Mouse (Mus musculus): Measurements from ENCODE around the gene Bpgm. TPM values are rescaled to one million over a fixed set of nuclear protein-coding genes. Genes with fewer than 3 reads are reported as not detected.

Bpgm gene
- polyA plus RNA-seq, 1 experiment: 1.1 TPM

DNA sequence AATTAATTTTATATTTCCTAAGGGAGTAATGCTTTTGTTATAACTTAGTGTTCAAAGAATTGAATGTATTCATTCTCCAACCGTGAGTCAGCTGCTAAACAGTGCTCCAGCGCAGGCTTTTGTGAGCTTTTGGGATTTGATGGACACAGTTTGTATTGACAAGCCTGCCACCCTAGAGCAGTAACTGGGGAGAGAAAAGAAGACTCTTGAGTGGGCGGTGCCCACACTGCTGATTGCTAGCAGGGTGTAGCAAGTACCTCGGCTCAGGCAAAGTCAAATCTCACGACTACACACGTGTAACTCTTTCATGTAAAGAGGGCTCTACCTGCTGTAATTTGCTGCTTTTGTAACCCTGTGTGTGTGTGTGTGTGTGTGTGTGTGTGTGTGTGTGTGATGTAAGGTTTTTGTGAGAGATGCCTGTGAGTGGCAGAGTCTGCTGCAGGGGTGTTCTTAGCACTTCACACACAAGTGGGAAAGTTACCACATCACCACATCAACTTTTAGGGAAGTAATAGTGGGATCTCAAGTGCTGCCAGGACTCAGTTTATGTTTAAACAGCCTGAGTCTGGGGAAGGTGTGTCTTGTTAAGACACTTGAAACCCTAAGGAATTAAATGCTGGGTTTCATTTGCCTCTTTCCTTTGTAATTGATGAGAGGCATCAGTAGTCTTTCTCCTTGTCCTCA, 2.8 kb downstream of the Bpgm start:
- no peak for TF ChIP-seq GATA1 (IDR thresholded peaks at IDR 0.05; ENCODE audit: low read length)

DNA sequence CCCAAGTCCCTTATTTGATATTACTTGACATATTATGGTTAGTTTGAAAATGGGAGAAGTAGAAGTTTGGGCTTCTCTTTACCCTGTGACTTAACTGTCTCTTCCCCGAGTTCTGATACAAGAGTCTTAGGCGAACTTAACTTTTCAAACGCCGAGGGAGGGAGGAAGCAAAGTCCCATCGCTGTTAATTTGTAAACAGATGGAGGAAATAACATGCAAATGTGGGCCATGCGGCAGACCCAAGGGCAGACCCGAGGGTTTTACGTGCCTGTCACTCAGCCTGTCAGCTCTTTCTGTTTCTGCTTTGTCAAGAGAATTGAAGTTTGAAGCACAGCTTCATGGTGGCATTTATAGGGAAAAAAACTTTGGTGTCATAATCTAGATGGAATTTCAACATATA, 3.5 kb downstream of the Bpgm start:
- no peak for TF ChIP-seq GATA1 (IDR thresholded peaks at IDR 0.05; ENCODE audit: low read length)

DNA sequence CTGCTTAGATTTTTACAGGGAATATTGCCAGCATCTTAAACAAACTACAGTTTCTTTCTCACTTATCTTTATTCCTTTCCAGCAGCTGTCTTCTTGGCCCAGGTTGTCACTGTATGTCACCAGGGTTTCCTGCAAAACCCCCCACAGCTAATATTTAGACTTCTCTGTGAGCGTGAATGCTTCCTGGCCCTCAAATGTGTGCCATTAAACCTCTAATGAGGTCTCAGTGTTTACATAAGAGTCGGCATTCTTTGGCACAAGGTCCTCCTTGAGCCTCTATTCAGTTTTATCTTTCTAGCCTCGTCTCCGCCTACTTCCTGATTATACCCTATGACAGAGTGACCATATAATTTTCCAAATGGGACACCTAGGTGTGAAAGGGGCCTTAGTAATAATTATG, 4.7 kb downstream of the Bpgm start:
- TF ChIP-seq GATA1 (IDR thresholded peaks at IDR 0.05; ENCODE audit: low read length): no peak

DNA sequence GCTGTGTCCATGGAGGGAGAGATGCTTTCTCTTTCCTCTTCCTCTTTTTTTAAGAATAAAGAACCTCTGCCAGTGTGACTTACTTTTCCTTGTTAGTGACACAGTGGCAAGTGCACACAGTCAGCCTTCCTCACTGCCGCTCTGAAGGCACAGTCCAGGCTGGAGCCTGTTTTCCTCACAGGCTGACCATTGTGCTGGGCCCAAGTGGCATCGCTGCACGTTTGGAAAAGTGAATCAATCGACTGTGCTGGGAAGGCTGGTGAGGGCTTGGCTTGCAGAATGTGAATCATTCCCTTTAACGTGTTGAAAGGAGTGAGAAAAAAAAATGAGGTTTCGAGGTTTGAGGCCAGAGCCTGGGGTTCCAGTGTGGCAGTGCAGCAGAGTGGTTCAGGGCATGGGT, 5.3 kb downstream of the Bpgm start:
- no peak for TF ChIP-seq GATA1 (IDR thresholded peaks at IDR 0.05; ENCODE audit: low read length)

DNA sequence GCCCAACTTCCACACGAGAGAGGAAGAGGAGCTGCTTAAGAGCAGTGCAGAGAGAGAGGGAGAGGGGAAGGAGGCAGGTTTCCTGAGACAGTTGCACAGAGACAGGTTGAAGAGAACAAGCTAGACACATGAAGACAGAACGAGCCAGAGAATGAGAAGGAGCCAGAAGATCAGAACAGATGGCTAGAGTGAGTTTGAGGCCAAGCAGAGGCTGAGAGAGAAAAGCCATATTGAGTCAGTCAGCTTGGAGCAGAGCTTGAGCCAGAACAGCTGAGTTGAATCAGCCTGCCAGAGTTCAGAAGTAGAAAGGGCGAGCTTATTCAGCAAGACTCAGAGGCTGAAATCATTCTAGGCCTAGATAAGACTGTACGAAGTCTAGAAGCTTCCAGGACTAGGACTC, 6.8 kb downstream of the Bpgm start:
- no peak for TF ChIP-seq GATA1 (IDR thresholded peaks at IDR 0.05; ENCODE audit: low read length)

DNA sequence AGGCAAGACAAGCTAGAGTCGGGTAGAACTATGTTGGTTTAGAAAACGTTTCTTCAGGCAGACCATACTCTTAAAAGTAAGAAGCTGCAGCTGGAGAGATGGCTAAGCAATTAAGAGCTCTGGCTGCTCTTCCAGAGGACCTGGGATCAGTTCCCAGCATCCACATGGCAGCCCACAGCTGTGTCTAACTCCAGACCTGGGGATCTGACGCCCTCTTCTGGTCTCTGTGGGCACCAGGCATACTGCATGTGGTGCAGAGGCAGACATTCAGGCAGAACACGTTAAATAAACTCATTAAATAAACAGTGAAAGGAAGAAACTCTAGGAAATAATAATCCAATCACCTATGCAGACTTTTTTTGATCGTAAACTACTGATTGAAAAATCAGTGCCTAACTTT, 7.4 kb downstream of the Bpgm start:
- no peak for TF ChIP-seq GATA1 (IDR thresholded peaks at IDR 0.05; ENCODE audit: low read length)

DNA sequence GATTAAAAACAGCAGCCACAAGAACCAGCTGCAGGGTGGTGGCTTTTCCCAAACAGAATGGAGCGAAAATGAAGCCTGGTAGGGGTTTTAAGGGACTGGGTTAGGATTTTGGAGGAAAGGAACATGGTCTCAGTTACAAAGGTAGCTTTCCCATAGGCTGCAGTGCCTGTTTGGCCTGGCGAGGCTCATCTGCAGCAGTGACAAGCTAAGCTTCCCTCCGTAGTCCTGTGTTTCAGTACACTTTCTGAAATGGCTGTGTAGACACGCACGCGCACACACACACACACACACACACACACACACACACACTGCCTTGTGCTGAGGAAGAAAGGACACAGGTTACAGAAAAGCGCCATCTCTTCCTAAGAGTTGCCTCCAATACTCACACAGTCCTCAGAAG, 7.8 kb downstream of the Bpgm start:
- no peak for TF ChIP-seq GATA1 (IDR thresholded peaks at IDR 0.05; ENCODE audit: low read length)

DNA sequence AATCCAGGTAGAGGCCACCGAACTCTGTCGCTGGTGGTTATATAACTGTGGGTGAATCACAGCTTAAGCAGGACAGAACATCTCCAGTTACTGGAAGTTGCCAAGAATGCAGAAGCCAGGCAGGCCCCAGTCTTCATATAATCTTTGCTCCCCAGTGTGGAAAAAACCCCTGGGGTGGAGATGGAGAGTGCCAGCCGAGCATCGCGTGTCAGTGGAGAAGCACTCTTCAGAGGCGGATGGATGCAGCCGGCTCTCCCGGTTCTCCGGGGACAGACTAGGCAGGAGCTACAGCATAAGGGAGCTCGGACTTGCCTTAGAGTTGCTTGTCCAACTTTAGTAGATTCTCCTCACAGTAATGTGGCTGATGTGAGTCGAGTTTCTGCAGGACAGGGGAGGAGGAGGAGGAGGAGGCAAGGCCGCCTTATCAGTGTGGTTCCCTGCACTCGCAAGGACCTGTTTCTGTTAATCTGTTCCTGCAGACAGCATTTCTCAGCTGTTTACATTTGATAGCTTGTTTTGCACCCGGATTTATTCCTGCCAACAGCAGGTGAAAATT, 10.1 kb downstream of the Bpgm start:
- peak; percentile 64 for TF ChIP-seq GATA1 (IDR thresholded peaks at IDR 0.05; ENCODE audit: low read length)

DNA sequence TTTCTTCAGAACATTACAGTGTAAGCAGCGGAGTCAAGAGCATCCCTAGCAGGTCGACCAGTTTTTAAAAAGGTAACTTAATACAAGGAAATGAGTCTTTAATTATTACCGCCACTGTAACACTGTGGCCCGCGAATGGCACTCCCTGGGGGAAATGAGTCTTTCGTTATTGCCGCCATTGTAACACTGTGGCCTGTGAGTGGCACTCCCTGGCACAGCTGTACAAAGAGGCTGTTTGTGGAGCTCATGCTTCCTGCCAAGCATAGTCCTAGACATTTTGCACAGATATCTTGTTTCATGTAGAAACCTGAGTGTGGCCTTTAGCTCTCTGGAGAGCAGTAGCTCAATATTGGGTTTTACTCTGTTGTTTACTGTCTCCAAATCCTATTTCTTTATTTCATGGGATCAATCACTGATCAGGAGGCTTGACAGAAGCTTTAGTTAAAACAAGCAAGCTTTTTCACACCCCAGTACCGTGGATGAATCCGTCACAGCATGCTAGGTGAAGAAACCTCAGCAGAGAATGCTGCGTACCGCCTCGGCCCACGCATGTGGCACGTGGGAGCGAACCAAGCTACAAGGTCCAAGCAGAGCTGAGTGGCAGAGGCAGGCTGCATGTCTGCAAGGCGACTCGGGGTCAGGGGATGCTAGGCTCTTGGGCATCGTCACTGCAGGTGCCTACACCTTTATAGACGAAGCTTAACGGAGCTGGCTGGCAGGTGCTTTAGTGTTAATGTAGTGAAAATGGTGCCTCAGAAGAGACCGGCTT, 17.5 kb downstream of the Bpgm start:
- TF ChIP-seq GATA1 (IDR thresholded peaks at IDR 0.05; ENCODE audit: low read length): no peak

DNA sequence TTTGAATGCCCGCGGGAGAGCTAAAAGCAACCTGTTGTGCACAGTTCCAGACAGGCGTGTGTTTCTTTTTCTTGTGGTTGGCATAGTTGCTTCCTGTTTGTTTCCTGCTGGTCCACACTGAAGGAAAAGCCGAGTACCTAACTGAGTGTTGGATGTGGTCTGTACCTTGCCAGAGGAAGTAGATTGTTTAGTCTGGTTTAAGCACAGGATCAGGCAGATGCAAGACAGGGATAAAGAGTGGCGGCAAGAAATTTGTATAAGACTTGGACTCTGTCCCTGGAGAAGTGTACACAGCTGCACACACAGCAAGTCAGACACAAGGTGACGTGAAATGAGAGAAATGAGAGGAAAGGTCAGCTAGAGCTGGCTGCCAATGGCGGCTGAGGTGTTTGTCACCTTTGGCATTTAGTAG, 19.1 kb downstream of the Bpgm start:
- TF ChIP-seq GATA1 (IDR thresholded peaks at IDR 0.05; ENCODE audit: low read length): no peak

DNA sequence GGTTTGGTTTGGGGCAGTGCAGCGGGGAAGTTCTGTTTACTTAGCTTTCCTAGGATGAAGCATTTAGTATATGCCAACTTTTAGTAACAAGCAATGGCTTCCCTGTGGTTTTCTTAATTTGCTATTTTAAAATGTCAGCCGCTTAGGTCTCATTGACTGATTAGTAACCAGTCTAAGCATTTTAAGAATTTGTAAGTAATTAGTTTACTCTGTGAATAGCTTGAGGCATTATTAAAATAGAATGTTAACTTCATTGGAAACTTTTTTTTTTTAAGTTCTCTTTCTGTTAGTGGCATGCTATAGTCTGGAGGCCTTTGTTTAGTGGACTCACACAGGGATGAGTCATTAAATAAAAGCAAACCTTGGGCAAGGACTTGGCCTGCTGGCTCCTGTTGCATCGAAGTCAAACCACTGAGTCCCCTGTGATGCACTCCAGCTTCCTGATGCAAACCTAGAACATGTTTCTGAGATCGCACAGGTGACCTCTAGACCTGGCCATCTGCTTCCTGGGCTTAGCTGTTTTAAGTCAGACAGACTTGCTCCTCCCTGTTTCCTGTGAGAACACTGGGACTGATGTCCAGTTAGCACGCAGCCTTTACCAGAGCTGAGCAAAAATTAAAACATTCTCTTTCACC, 22.1 kb downstream of the Bpgm start:
- TF ChIP-seq GATA1 (IDR thresholded peaks at IDR 0.05; ENCODE audit: low read length): no peak

DNA sequence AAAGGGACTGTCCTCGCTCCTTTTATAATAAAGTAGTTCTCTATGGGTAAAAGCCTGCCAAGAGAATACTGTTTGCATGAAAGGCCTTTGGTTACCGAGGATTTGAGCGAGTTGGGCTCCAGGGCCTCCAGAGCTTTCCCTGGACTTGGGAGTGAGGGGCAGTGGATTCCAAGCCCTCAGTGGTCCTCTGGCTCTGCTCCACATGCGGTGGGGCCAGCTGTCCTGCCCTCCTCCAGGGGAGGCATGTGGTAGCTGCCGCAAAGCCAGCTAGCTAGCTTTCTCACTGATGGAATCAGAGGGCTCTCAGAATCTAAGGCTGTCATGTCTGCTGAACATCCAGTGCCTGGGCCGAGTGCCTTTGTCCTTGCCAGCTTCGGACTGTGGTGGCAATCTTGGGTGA, 26.3 kb downstream of the Bpgm start:
- TF ChIP-seq GATA1 (IDR thresholded peaks at IDR 0.05; ENCODE audit: low read length): no peak

DNA sequence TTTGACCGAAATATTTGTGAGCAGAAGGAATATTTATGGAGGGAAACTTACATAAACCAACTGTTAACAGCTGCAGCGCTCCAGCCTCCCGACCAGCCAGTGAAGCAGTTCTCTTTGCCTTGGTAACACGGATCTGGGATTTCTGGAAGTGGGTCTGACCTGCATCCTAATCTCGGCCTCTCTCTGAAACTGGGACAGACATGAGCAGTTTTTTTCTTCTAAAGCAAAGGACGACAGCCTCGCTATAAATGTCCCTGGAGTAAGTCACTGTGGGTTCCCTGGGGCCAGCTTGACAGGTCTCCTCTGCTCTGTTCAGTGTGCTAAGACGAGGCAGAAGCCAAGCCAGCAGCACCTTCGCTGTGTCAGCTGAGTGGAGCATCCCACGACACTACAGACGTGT, 29.9 kb downstream of the Bpgm start:
- TF ChIP-seq GATA1 (IDR thresholded peaks at IDR 0.05; ENCODE audit: low read length): no peak

DNA sequence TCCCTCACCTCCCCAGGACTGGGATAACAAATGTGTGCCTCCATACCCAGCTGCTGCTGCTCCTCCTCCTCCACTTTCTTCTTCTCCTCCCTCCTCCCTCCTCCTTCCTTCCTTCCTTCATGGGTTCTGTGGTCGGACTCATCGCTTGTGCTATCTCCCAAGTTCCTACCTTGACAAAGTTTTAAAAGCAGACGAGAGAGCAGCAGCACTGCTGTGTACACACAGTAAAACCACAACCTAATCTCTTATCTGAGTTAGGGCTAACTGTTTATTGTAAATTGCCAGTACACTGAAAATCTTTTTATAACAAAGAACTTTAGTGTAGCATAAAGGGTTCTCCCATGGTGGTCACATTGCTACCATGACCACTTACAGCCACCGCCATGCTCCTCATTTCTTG, 31.6 kb downstream of the Bpgm start:
- TF ChIP-seq GATA1 (IDR thresholded peaks at IDR 0.05; ENCODE audit: low read length): no peak

DNA sequence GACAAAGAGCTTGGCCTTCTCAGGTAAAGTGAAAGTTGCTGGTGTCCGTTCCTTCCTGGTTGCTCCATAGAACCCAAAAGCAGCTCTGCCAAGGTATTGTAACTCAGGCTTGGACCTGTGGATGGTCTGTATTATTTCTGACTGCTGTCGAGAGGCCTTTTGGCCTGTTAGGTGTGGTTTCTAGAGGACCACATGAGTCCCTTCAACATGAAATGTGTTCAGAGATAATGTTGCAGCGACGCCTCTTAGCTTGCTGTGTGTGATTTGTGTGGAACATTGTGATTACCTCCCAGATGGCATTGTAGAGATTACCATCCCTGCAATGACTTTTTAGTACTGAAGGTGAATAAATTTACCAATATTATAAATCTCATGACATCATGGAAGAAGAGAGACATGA, 32.0 kb downstream of the Bpgm start:
- peak; percentile 0 for TF ChIP-seq GATA1 (IDR thresholded peaks at IDR 0.05; ENCODE audit: low read length)

DNA sequence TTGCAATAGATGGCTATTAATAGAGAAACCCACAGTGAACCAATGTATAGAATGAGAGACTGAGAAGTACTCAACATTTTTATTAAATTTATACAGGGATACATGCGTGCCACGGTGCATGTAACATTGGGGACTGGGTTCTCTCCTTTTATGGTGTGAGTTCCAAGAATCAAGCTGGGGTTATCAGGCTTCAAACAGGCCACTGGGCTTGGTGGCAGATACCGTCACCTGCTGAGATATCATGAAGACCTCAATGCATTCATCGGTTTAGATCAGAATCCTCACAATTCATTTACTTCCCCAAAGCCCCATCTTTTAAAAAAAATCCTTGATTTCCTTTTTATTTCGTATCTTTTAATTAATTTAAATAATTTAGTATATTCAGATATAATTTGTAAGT, 34.3 kb downstream of the Bpgm start:
- no peak for TF ChIP-seq GATA1 (IDR thresholded peaks at IDR 0.05; ENCODE audit: low read length)

Data from G1E-ER4 (cell line).